Mouse (Mus musculus): Measurements from ENCODE around the gene Olfr643. TPM values are rescaled to one million over a fixed set of nuclear protein-coding genes. Genes with fewer than 3 reads are reported as not detected.
"Not testable (repeated sequence)": the region's sequence is repeated elsewhere in the genome, so short reads cannot be mapped to it uniquely, and the experiment has no call there.

Gene Olfr643
- polyA plus RNA-seq, 1 experiment from 2014 or later, result not detected

GRCm38 (mm10) chr7:103966873-103967272, 170.3 kb downstream of the Olfr643 start:
- WGBS, result 90% methylated on average over 22 of the region's 22 CpGs
- not testable (repeated sequence) for H3K4me3 ChIP-seq (replicated peaks; ENCODE audit: low read length); H3K36me3 ChIP-seq (ENCODE audit: control insufficient read depth, insufficient read depth, low read length); H3K9ac ChIP-seq (ENCODE audit: low read length); ATAC-seq (ENCODE audit: insufficient read depth, low FRiP score); H3K9me3 ChIP-seq (replicated peaks; ENCODE audit: control insufficient read depth, low read length); H3K4me2 ChIP-seq (ENCODE audit: low read depth, low read length); H3K4me1 ChIP-seq (ENCODE audit: control insufficient read depth, insufficient read depth, low read length); H3K27ac ChIP-seq (ENCODE audit: low read length); H3K27me3 ChIP-seq (ENCODE audit: control insufficient read depth, insufficient read depth, low read length)

Other genes starting within 250 kb of the Olfr643 start
- not detected in 2 replicates for gene Olfr64, start 242.9 kb downstream of the Olfr643 start, polyA plus RNA-seq (2015; fragmentation: Nextera tagmentation; extraction: Ambion mirVana)
- gene Olfr65, start 233.9 kb downstream of the Olfr643 start, polyA plus RNA-seq (2015; fragmentation: Nextera tagmentation; extraction: Ambion mirVana), result not detected in 2 replicates
- gene Olfr631, start 208.6 kb downstream of the Olfr643 start, polyA plus RNA-seq (2015; fragmentation: Nextera tagmentation; extraction: Ambion mirVana), result not detected in 2 replicates
- gene Olfr632, start 203.1 kb downstream of the Olfr643 start, polyA plus RNA-seq (2015; fragmentation: Nextera tagmentation; extraction: Ambion mirVana), result not detected in 2 replicates
- gene Olfr633, start 193.0 kb downstream of the Olfr643 start, polyA plus RNA-seq (2015; fragmentation: Nextera tagmentation; extraction: Ambion mirVana), result not detected in 2 replicates
- 0.01 TPM in 1 of 2 replicates, not detected in the other for gene Olfr635, start 166.3 kb downstream of the Olfr643 start, polyA plus RNA-seq (2015; fragmentation: Nextera tagmentation; extraction: Ambion mirVana)
- not detected in 2 replicates for gene Olfr638, start 138.7 kb downstream of the Olfr643 start, polyA plus RNA-seq (2015; fragmentation: Nextera tagmentation; extraction: Ambion mirVana)
- gene Olfr639, start 120.1 kb downstream of the Olfr643 start, polyA plus RNA-seq (2015; fragmentation: Nextera tagmentation; extraction: Ambion mirVana), result not detected in 2 replicates
- gene Olfr640, start 111.8 kb downstream of the Olfr643 start, polyA plus RNA-seq (2015; fragmentation: Nextera tagmentation; extraction: Ambion mirVana), result not detected in 2 replicates
- not detected in 2 replicates for gene Olfr641, start 102.0 kb downstream of the Olfr643 start, polyA plus RNA-seq (2015; fragmentation: Nextera tagmentation; extraction: Ambion mirVana)
- gene Olfr642, start 84.7 kb downstream of the Olfr643 start, polyA plus RNA-seq (2015; fragmentation: Nextera tagmentation; extraction: Ambion mirVana), result not detected in 2 replicates
- gene 4930516K23Rik, start 76.0 kb downstream of the Olfr643 start, polyA plus RNA-seq (2015; fragmentation: Nextera tagmentation; extraction: Ambion mirVana), result not detected in 2 replicates
- gene Olfr644, start 65.5 kb downstream of the Olfr643 start, polyA plus RNA-seq (2015; fragmentation: Nextera tagmentation; extraction: Ambion mirVana), result not detected in 2 replicates
- not detected in 2 replicates for gene Olfr645, start 51.9 kb downstream of the Olfr643 start, polyA plus RNA-seq (2015; fragmentation: Nextera tagmentation; extraction: Ambion mirVana)
- not detected in 2 replicates for gene Olfr646, start 32.5 kb downstream of the Olfr643 start, polyA plus RNA-seq (2015; fragmentation: Nextera tagmentation; extraction: Ambion mirVana)
- gene Ubqln5, start 7.6 kb downstream of the Olfr643 start, polyA plus RNA-seq (2015; fragmentation: Nextera tagmentation; extraction: Ambion mirVana), result not detected in 2 replicates
- not detected in 2 replicates for gene Ubqln3, start 5.9 kb upstream of the Olfr643 start, polyA plus RNA-seq (2015; fragmentation: Nextera tagmentation; extraction: Ambion mirVana)
- gene Ubqlnl, start 13.2 kb upstream of the Olfr643 start, polyA plus RNA-seq (2015; fragmentation: Nextera tagmentation; extraction: Ambion mirVana), result not detected in 2 replicates
- not detected in 2 replicates for gene Olfm5, start 27.4 kb upstream of the Olfr643 start, polyA plus RNA-seq (2015; fragmentation: Nextera tagmentation; extraction: Ambion mirVana)
- 0.26 and 0.27 TPM in 2 replicates for gene Olfr648, start 46.0 kb upstream of the Olfr643 start, polyA plus RNA-seq (2015; fragmentation: Nextera tagmentation; extraction: Ambion mirVana)
- gene Olfr649, start 58.6 kb upstream of the Olfr643 start, polyA plus RNA-seq (2015; fragmentation: Nextera tagmentation; extraction: Ambion mirVana), result not detected in 2 replicates
- gene Trim6, start 81.4 kb upstream of the Olfr643 start, polyA plus RNA-seq (2015; fragmentation: Nextera tagmentation; extraction: Ambion mirVana), result 0.87 and 0.89 TPM in 2 replicates
- gene Trim34a, start 107.1 kb upstream of the Olfr643 start, polyA plus RNA-seq (2015; fragmentation: Nextera tagmentation; extraction: Ambion mirVana), result 1.8 and 2.2 TPM in 2 replicates
- 0.54 and 0.62 TPM in 2 replicates for gene Trim5, start 150.7 kb upstream of the Olfr643 start, polyA plus RNA-seq (2015; fragmentation: Nextera tagmentation; extraction: Ambion mirVana)
- 5.3 and 6.1 TPM in 2 replicates for gene Trim12a, start 178.1 kb upstream of the Olfr643 start, polyA plus RNA-seq (2015; fragmentation: Nextera tagmentation; extraction: Ambion mirVana)
- gene Trim34b, start 192.1 kb upstream of the Olfr643 start, polyA plus RNA-seq (2015; fragmentation: Nextera tagmentation; extraction: Ambion mirVana), result not detected in 2 replicates
- 2.8 TPM in 2 replicates for gene Trim12c, start 216.0 kb upstream of the Olfr643 start, polyA plus RNA-seq (2015; fragmentation: Nextera tagmentation; extraction: Ambion mirVana)
- gene Trim30b, start 232.5 kb upstream of the Olfr643 start, polyA plus RNA-seq (2015; fragmentation: Nextera tagmentation; extraction: Ambion mirVana), result 0.22 and 0.31 TPM in 2 replicates